20 mouse cellular contexts compared by ENCODE assay signal in the genomic region with DNA sequence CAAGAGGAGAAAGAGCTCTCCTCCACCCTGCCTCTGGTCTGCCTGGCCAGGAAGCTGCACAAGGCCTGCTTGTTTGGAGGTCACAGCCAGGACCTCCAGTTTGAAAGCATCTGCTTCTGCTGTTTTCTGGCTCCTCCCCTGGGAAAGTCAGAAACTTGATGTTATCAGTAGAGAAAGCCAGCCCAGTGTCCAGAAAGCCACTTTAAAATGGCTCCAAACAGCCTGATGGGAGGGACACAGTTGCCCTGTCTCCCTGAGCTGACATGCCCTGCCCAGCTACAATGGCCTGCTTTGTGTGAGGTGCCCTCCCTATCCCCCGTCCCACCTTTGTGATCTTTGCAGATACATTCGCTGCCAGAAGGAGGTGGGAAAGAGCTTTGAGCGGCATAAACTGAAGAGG. TPM values are rescaled to one million over a fixed set of nuclear protein-coding genes. Genes with fewer than 3 reads are reported as not detected.
DNase-seq lines count a peak whose midpoint lies in the region; ATAC-seq and TF ChIP-seq lines count a peak whose summit lies in the region.
"Had no signal": no experiment of that assay in that cellular context is flagged by ENCODE, and none has a peak within 500 bp of the region (broad histone marks: within the 10 kb centered on the region; RNA-seq: fewer than 3 reads in every experiment).

No protein-coding gene starts in this region.

- intact Hi-C loops in heart, adult 2 months (cut with DNase I) = no loop called here

- H3K4me3 ChIP-seq in cerebellum, adult 2 months (replicated peaks; ENCODE audit: insufficient read depth, low read depth, low read length) = no peak overlapping the region
- no peak overlapping the region for H3K4me3 ChIP-seq in heart, postnatal 0 days (ENCODE audit: low read depth, low read length)
- no peak overlapping the region for H3K4me3 ChIP-seq in heart, adult 2 months
- no peak overlapping the region for H3K4me3 ChIP-seq in midbrain, embryonic 12.5 days
- H3K4me3 ChIP-seq in midbrain, embryonic 10.5 days = no peak overlapping the region
- H3K4me3 ChIP-seq in olfactory bulb, adult 2 months (ENCODE audit: insufficient read depth, low read depth, low read length) = no peak overlapping the region
- H3K4me3 ChIP-seq: intestine, embryonic 15.5 days; limb, embryonic 10.5 days; neural tube, embryonic 12.5 days had no signal

- WGBS in cerebellum, adult 2 months = 64% methylated on average over 3 of the region's 3 CpGs
- WGBS in heart, postnatal 0 days = 66% methylated on average over 3 of the region's 3 CpGs
- 46% methylated on average over 3 of the region's 3 CpGs for WGBS in heart, adult 2 months
- 80% methylated on average over 3 of the region's 3 CpGs for WGBS in midbrain, embryonic 12.5 days
- 77% methylated on average over 3 of the region's 3 CpGs for WGBS in midbrain, embryonic 10.5 days
- 60% methylated on average over 3 of the region's 3 CpGs for WGBS in olfactory bulb, adult 2 months

- no peak for TF ChIP-seq EP300 in heart, postnatal 0 days (IDR thresholded peaks at IDR 0.05; ENCODE audit: low read depth)
- no peak for TF ChIP-seq EP300 in heart, adult 2 months (IDR thresholded peaks at IDR 0.05; ENCODE audit: insufficient read depth, low read depth, low read length)

- H3K27me3 ChIP-seq in cerebellum, adult 2 months (ENCODE audit: control insufficient read depth, insufficient read depth, low read length) = no peaks in the 10 kb centered on the region
- H3K27me3 ChIP-seq in heart, postnatal 0 days (ENCODE audit: control insufficient read depth, insufficient read depth, low read length) = no peaks in the 10 kb centered on the region
- H3K27me3 ChIP-seq in heart, adult 2 months (ENCODE audit: control insufficient read depth, insufficient read depth, low read length) = no peaks in the 10 kb centered on the region
- H3K27me3 ChIP-seq in midbrain, embryonic 12.5 days = peaks cover 17% of the 10 kb centered on the region
- peaks cover 16% of the 10 kb centered on the region for H3K27me3 ChIP-seq in midbrain, embryonic 10.5 days (ENCODE audit: low read depth, poor library complexity, severe bottlenecking)
- H3K27me3 ChIP-seq: Patski had no signal

- no peaks in the 10 kb centered on the region for H3K9me3 ChIP-seq in heart, postnatal 0 days (replicated peaks; ENCODE audit: control insufficient read depth, low read length)
- H3K9me3 ChIP-seq in midbrain, embryonic 12.5 days = no peaks in the 10 kb centered on the region
- no peaks in the 10 kb centered on the region for H3K9me3 ChIP-seq in midbrain, embryonic 10.5 days (replicated peaks)
- H3K9me3 ChIP-seq: intestine, embryonic 15.5 days; limb, embryonic 10.5 days; neural tube, embryonic 12.5 days had no signal

- peak overlapping the region; percentile 62 for H3K27ac ChIP-seq in cerebellum, adult 2 months (ENCODE audit: insufficient read depth, low read length)
- no peak overlapping the region for H3K27ac ChIP-seq in heart, postnatal 0 days (ENCODE audit: low read depth)
- no peak overlapping the region; the same call in 1 of the 2 replicates for H3K27ac ChIP-seq in heart, adult 2 months
- 0 out of 2 replicates have a peak overlapping the region, but pooled peaks have one; percentile 15 for H3K27ac ChIP-seq in midbrain, embryonic 12.5 days (replicated peaks)
- no peak overlapping the region for H3K27ac ChIP-seq in midbrain, embryonic 10.5 days (replicated peaks)
- H3K27ac ChIP-seq in olfactory bulb, adult 2 months (ENCODE audit: insufficient read depth, low read depth, low read length) = peak overlapping the region; percentile 52; the same call in 1 of the 2 replicates
- H3K27ac ChIP-seq: intestine, embryonic 15.5 days; limb, embryonic 10.5 days; neural tube, embryonic 12.5 days had no signal

- TF ChIP-seq POLR2A in cerebellum, adult 2 months (IDR thresholded peaks at IDR 0.05; ENCODE audit: borderline replicate concordance, insufficient read depth, low read length) = no peak
- no peak for TF ChIP-seq POLR2A in heart, adult 2 months (IDR thresholded peaks at IDR 0.05; ENCODE audit: insufficient read depth, low read depth, low read length)
- no peak for TF ChIP-seq POLR2A in olfactory bulb, adult 2 months (IDR thresholded peaks at IDR 0.05; ENCODE audit: insufficient read depth, low read depth, low read length)

- H3K4me1 ChIP-seq in cerebellum, adult 2 months (ENCODE audit: control insufficient read depth, insufficient read depth, low read length) = peaks cover 4% of the 10 kb centered on the region; the same call in 1 of the 2 replicates
- no peaks in the 10 kb centered on the region; the same call in 1 of the 2 replicates for H3K4me1 ChIP-seq in heart, postnatal 0 days (ENCODE audit: control insufficient read depth, insufficient read depth)
- H3K4me1 ChIP-seq in heart, adult 2 months (ENCODE audit: control insufficient read depth, insufficient read depth, low read length) = peaks cover 2% of the 10 kb centered on the region; the same call in 1 of the 2 replicates
- peaks cover 6% of the 10 kb centered on the region; the same call in 1 of the 2 replicates for H3K4me1 ChIP-seq in midbrain, embryonic 12.5 days
- peaks cover 15% of the 10 kb centered on the region for H3K4me1 ChIP-seq in midbrain, embryonic 10.5 days
- H3K4me1 ChIP-seq in olfactory bulb, adult 2 months (ENCODE audit: control insufficient read depth, insufficient read depth, low read length) = peaks cover 11% of the 10 kb centered on the region

- peaks cover 76% of the 10 kb centered on the region for H3K36me3 ChIP-seq in heart, postnatal 0 days (replicated peaks; ENCODE audit: control insufficient read depth, insufficient read depth, low read length)
- H3K36me3 ChIP-seq in heart, adult 2 months (ENCODE audit: control insufficient read depth, insufficient read depth, low read length) = no peaks in the 10 kb centered on the region
- peaks cover 80% of the 10 kb centered on the region for H3K36me3 ChIP-seq in midbrain, embryonic 12.5 days
- peaks cover 81% of the 10 kb centered on the region for H3K36me3 ChIP-seq in midbrain, embryonic 10.5 days

- no peak overlapping the region for H3K4me2 ChIP-seq in heart, postnatal 0 days (ENCODE audit: low read depth, low read length)
- no peak overlapping the region for H3K4me2 ChIP-seq in midbrain, embryonic 12.5 days (replicated peaks)
- H3K4me2 ChIP-seq: intestine, embryonic 15.5 days; neural tube, embryonic 12.5 days had no signal

- no peaks in the 10 kb centered on the region for H3K79me2 ChIP-seq in heart, adult 2 months (replicated peaks; ENCODE audit: control insufficient read depth, insufficient read depth, low read length)

- TF ChIP-seq CTCF in cerebellum, adult 2 months (IDR thresholded peaks at IDR 0.05; ENCODE audit: borderline replicate concordance, insufficient read depth, low read depth, low read length) = no peak
- TF ChIP-seq CTCF in heart, postnatal 0 days (IDR thresholded peaks at IDR 0.05; ENCODE audit: low read depth) = no peak
- TF ChIP-seq CTCF in heart, adult 2 months (IDR thresholded peaks at IDR 0.05) = no peak
- TF ChIP-seq CTCF in olfactory bulb, adult 2 months (IDR thresholded peaks at IDR 0.05; ENCODE audit: insufficient read depth, low read depth, low read length) = no peak

- ATAC-seq in heart, postnatal 0 days (ENCODE audit: insufficient read depth, low read depth) = no peak
- ATAC-seq in midbrain, embryonic 12.5 days (ENCODE audit: low FRiP score, low read depth) = no peak
- ATAC-seq: intestine, embryonic 15.5 days; midbrain, embryonic 16.5 days; Patski had no signal

- no peak for DNase-seq in cerebellum, adult 2 months
- no peak for DNase-seq in cerebellum, adult 9-11 months
- DNase-seq in heart, postnatal 0 days (ENCODE audit: low spot score) = no peak
- DNase-seq in heart, adult 2 months = no peak
- DNase-seq in midbrain, embryonic 10.5 days (ENCODE audit: low spot score) = no peak
- DNase-seq in layer of hippocampus, adult 8-10 months (ENCODE audit: low spot score in 2 of 2) = no peak
- DNase-seq: cerebellum, adult 11-12 months; kidney, postnatal 14 days; lung, adult 2 months; retina, postnatal 1 day had no signal

- 0 out of 2 replicates have a peak overlapping the region, but pooled peaks have one; percentile 2 for H3K9ac ChIP-seq in heart, postnatal 0 days (replicated peaks; ENCODE audit: low read depth, low read length)
- no peak overlapping the region for H3K9ac ChIP-seq in heart, adult 2 months (ENCODE audit: low read depth, low read length)
- H3K9ac ChIP-seq in midbrain, embryonic 12.5 days (replicated peaks) = no peak overlapping the region
- H3K9ac ChIP-seq: intestine, embryonic 15.5 days; neural tube, embryonic 12.5 days had no signal

RNA-seq across cellular contexts. Expression of a gene that starts 4.4 kb away (rescaled TPM):
- polyA plus RNA-seq in cerebellum, adult 2 months (2012; rRNA removed) = 74.2 and 81.5 TPM in 2 replicates
- not detected in 2 replicates for total RNA-seq in heart, postnatal 0 days (2014; rRNA removed; ENCODE audit: low replicate concordance)
- 1.2 and 1.7 TPM in 2 replicates for polyA plus RNA-seq in heart, postnatal 0 days (2015; fragmentation: Nextera tagmentation; extraction: Ambion mirVana)
- under 1 TPM; 0.44 to 0.57 TPM for total RNA-seq in heart, adult 2 months (2021)
- 5.0 and 7.5 TPM in 2 replicates for polyA plus RNA-seq in heart, adult 2 months (2012; rRNA removed)
- 0.82 and 0.89 TPM in 2 replicates for polyA plus RNA-seq in midbrain, embryonic 12.5 days (2016; fragmentation: Nextera tagmentation; extraction: Ambion mirVana)
- 0.65 TPM in 2 replicates for polyA plus RNA-seq in midbrain, embryonic 10.5 days (2016; fragmentation: Nextera tagmentation; extraction: Ambion mirVana)
- polyA plus RNA-seq in olfactory bulb, adult 2 months (2012; ENCODE audit: insufficient read depth, insufficient read length, low replicate concordance, missing spikeins) = not detected in 2 replicates
- total RNA-seq in layer of hippocampus, adult 8-10 months (2022) = 10 to 100 TPM; 16.8 to 25.2 (median 19.3) TPM

RNA-seq across cellular contexts. Expression of a gene that starts 12.6 kb away (rescaled TPM):
- 0.41 and 0.65 TPM in 2 replicates for polyA plus RNA-seq in cerebellum, adult 2 months (2012; rRNA removed)
- not detected in 2 replicates for total RNA-seq in heart, postnatal 0 days (2014; rRNA removed; ENCODE audit: low replicate concordance)
- not detected in 2 replicates for polyA plus RNA-seq in heart, postnatal 0 days (2015; fragmentation: Nextera tagmentation; extraction: Ambion mirVana)
- total RNA-seq in heart, adult 2 months (2021) = not detected
- not detected in 2 replicates for polyA plus RNA-seq in heart, adult 2 months (2012; rRNA removed)
- 0.10 TPM in 1 of 2 replicates, not detected in the other for polyA plus RNA-seq in midbrain, embryonic 12.5 days (2016; fragmentation: Nextera tagmentation; extraction: Ambion mirVana)
- 0.27 TPM in 2 replicates for polyA plus RNA-seq in midbrain, embryonic 10.5 days (2016; fragmentation: Nextera tagmentation; extraction: Ambion mirVana)
- polyA plus RNA-seq in olfactory bulb, adult 2 months (2012; ENCODE audit: insufficient read depth, insufficient read length, low replicate concordance, missing spikeins) = not detected in 2 replicates
- 1 to 10 TPM; 1.0 to 2.5 (median 2.0) TPM for total RNA-seq in layer of hippocampus, adult 8-10 months (2022)
- polyA plus RNA-seq: midbrain, embryonic 16.5 days; neural tube, embryonic 12.5 days had no signal

RNA-seq across cellular contexts. Expression of a gene that starts 18.5 kb away (rescaled TPM):
- 2.1 TPM in 1 of 2 replicates, not detected in the other for polyA plus RNA-seq in cerebellum, adult 2 months (2012; rRNA removed)
- not detected in 2 replicates for total RNA-seq in heart, postnatal 0 days (2014; rRNA removed; ENCODE audit: low replicate concordance)
- polyA plus RNA-seq in heart, postnatal 0 days (2015; fragmentation: Nextera tagmentation; extraction: Ambion mirVana) = not detected in 2 replicates
- not detected for total RNA-seq in heart, adult 2 months (2021)
- 0.84 and 0.85 TPM in 2 replicates for polyA plus RNA-seq in heart, adult 2 months (2012; rRNA removed)
- not detected in 2 replicates for polyA plus RNA-seq in midbrain, embryonic 12.5 days (2016; fragmentation: Nextera tagmentation; extraction: Ambion mirVana)
- not detected in 2 replicates for polyA plus RNA-seq in midbrain, embryonic 10.5 days (2016; fragmentation: Nextera tagmentation; extraction: Ambion mirVana)
- not detected in 2 replicates for polyA plus RNA-seq in olfactory bulb, adult 2 months (2012; ENCODE audit: insufficient read depth, insufficient read length, low replicate concordance, missing spikeins)
- total RNA-seq in layer of hippocampus, adult 8-10 months (2022) = 1 to 10 TPM in 2 of 4 experiments, not detected in 2; 1.6 to 2.8 TPM
- total RNA-seq: layer of hippocampus, postnatal 25 days had no signal
- polyA plus RNA-seq: gonadal fat pad, adult 2 months; intestine, embryonic 15.5 days; limb, embryonic 10.5 days; neural tube, embryonic 12.5 days; Patski; small intestine, adult 2 months had no signal

RNA-seq across cellular contexts. Expression of a gene that starts 23.9 kb away (rescaled TPM):
- polyA plus RNA-seq in cerebellum, adult 2 months (2012; rRNA removed) = 103 and 115 TPM in 2 replicates
- total RNA-seq in heart, postnatal 0 days (2014; rRNA removed; ENCODE audit: low replicate concordance) = 54.3 and 60.8 TPM in 2 replicates
- 25.1 TPM in 2 replicates for polyA plus RNA-seq in heart, postnatal 0 days (2015; fragmentation: Nextera tagmentation; extraction: Ambion mirVana)
- total RNA-seq in heart, adult 2 months (2021) = 10 to 100 TPM; 42.7 to 45.8 TPM
- polyA plus RNA-seq in heart, adult 2 months (2012; rRNA removed) = 44.4 and 66.9 TPM in 2 replicates
- polyA plus RNA-seq in midbrain, embryonic 12.5 days (2016; fragmentation: Nextera tagmentation; extraction: Ambion mirVana) = 94.1 and 101 TPM in 2 replicates
- polyA plus RNA-seq in midbrain, embryonic 10.5 days (2016; fragmentation: Nextera tagmentation; extraction: Ambion mirVana) = 84.5 and 89.8 TPM in 2 replicates
- polyA plus RNA-seq in olfactory bulb, adult 2 months (2012; ENCODE audit: insufficient read depth, insufficient read length, low replicate concordance, missing spikeins) = not detected in 2 replicates
- total RNA-seq in layer of hippocampus, adult 8-10 months (2022) = 10 to 100 TPM; 68.5 to 94.9 (median 74.2) TPM

RNA-seq across cellular contexts. Expression of a gene that starts 24.0 kb away (rescaled TPM):
- polyA plus RNA-seq in cerebellum, adult 2 months (2012; rRNA removed) = 0.81 and 1.3 TPM in 2 replicates
- total RNA-seq in heart, postnatal 0 days (2014; rRNA removed; ENCODE audit: low replicate concordance) = 0.27 and 3.7 TPM in 2 replicates
- polyA plus RNA-seq in heart, postnatal 0 days (2015; fragmentation: Nextera tagmentation; extraction: Ambion mirVana) = 1.3 and 1.6 TPM in 2 replicates
- 1 to 10 TPM; 1.6 to 1.7 TPM for total RNA-seq in heart, adult 2 months (2021)
- 2.3 and 3.5 TPM in 2 replicates for polyA plus RNA-seq in heart, adult 2 months (2012; rRNA removed)
- polyA plus RNA-seq in midbrain, embryonic 12.5 days (2016; fragmentation: Nextera tagmentation; extraction: Ambion mirVana) = 1.9 and 2.3 TPM in 2 replicates
- polyA plus RNA-seq in midbrain, embryonic 10.5 days (2016; fragmentation: Nextera tagmentation; extraction: Ambion mirVana) = 1.8 and 2.3 TPM in 2 replicates
- polyA plus RNA-seq in olfactory bulb, adult 2 months (2012; ENCODE audit: insufficient read depth, insufficient read length, low replicate concordance, missing spikeins) = not detected in 2 replicates
- 1 to 10 TPM; 1.3 to 2.7 (median 1.7) TPM for total RNA-seq in layer of hippocampus, adult 8-10 months (2022)

Comparison
In these comparisons a context has a peak if more than half of its experiments do, and no peak if none do; other contexts are left out.
1. H3K27ac ChIP-seq: peak in cerebellum, adult 2 months (single experiment), midbrain, embryonic 12.5 days (single experiment) and olfactory bulb, adult 2 months (single experiment); none in heart, postnatal 0 days (single experiment), heart, adult 2 months (single experiment) and midbrain, embryonic 10.5 days (single experiment).